Mouse (Mus musculus) intestine, postnatal 0 days (tissue): Measurements from ENCODE around the gene Creb3l2. TPM values are rescaled to one million over a fixed set of nuclear protein-coding genes. Genes with fewer than 3 reads are reported as not detected.
A peak's percentile ranks its signal among the peaks of the same experiment; 100 is the strongest.

ENCODE experiments used
- ATAC-seq: fragments of 200-750 bp; cut with Nextera tagmentation; 2 replicates; pipeline ENCODE4 v1.8.0; 2017; ENCODE audit warnings: mild to moderate bottlenecking, moderate TSS enrichment, moderate library complexity
- H3K27ac ChIP-seq: fragments of 300-500 bp; sonication (generic); 2 replicates; pipeline ENCODE4 v1.5.1; 2014; ENCODE audit warnings: mild to moderate bottlenecking, low read depth, low read length, moderate library complexity
- H3K27me3 ChIP-seq: fragments of 300-500 bp; sonication (generic); replicated peaks from 2 replicates; pipeline ENCODE4 v1.6.1; 2014; ENCODE audit warnings: low read length, mixed read lengths; ENCODE audit not compliant: control insufficient read depth, insufficient read depth
- H3K36me3 ChIP-seq: fragments of 300-500 bp; sonication (generic); 2 replicates; pipeline ENCODE4 v1.6.1; 2014; ENCODE audit warnings: mild to moderate bottlenecking, moderate library complexity; ENCODE audit not compliant: control insufficient read depth, insufficient read depth
- H3K4me1 ChIP-seq: fragments of 300-500 bp; sonication (generic); replicated peaks from 2 replicates; pipeline ENCODE4 v1.6.1; 2014; ENCODE audit warnings: antibody characterized with exemption, low read length, mixed read lengths; ENCODE audit not compliant: control insufficient read depth, insufficient read depth
- H3K4me2 ChIP-seq: fragments of 300-500 bp; sonication (generic); replicated peaks from 2 replicates; pipeline ENCODE4 v1.6.1; 2014; ENCODE audit warnings: low read depth, mild to moderate bottlenecking, moderate library complexity
- H3K4me3 ChIP-seq: fragments of 300-500 bp; sonication (generic); 2 replicates; pipeline ENCODE4 v1.5.1; 2014; ENCODE audit warnings: low read depth, low read length
- H3K9ac ChIP-seq: fragments of 300-500 bp; sonication (generic); 2 replicates; pipeline ENCODE4 v1.6.1; 2014; ENCODE audit warnings: mild to moderate bottlenecking, low read depth, low read length
- H3K9me3 ChIP-seq: fragments of 300-500 bp; sonication (generic); 2 replicates; pipeline ENCODE4 v1.6.1; 2016; ENCODE audit warnings: mixed run types; ENCODE audit not compliant: control insufficient read depth
- CTCF ChIP-seq: sonication (generic); IDR thresholded peaks from 2 replicates; pipeline ENCODE4 v1.5.1; 2016; ENCODE audit warnings: low read depth, mild to moderate bottlenecking, control low read depth, antibody characterized with exemption, moderate library complexity
- WGBS: fragments of 180-500 bp; shearing (Covaris S2); extraction: QIAGEN DNeasy Blood & Tissue Kit; methylation state at CpG from one replicate; pipeline ENCODE4 v1.1.7; 2014; 5-methylcytosine and 5-hydroxymethylcytosine counted together
- polyA plus RNA-seq: library from polyadenylated mRNA; unstranded; fragments of >200 nt; fragmentation: Nextera tagmentation; extraction: Ambion mirVana; gene quantifications from 2 replicates; pipeline ENCODE4 v1.2.1, GENCODE M21; 2015

Creb3l2 gene
- polyA plus RNA-seq, 1 experiment from 2014 or later = 10.0 TPM

GRCm38 (mm10) chr6:37414576-37414975, 27.4 kb downstream of the Creb3l2 start:
- Histone ChIP-seq H3K9me3 (no peaks in the 10 kb centered on the region), H3K4me3 (no peak overlapping the region), H3K36me3 (0 out of 2 replicates have a peak, but pooled peaks cover 3% of the 10 kb centered on the region), H3K9ac (no peak overlapping the region), H3K27ac (no peak overlapping the region), H3K4me1 (peaks cover 7% of the 10 kb centered on the region), H3K27me3 (no peaks in the 10 kb centered on the region), H3K4me2 (no peak overlapping the region)
- no peak for ATAC-seq
- TF ChIP-seq CTCF = no peak
- WGBS = 90% methylated on average over 10 of the region's 10 CpGs

GRCm38 (mm10) chr6:37411696-37412095, 30.2 kb downstream of the Creb3l2 start:
- H3K27me3 ChIP-seq = no peaks in the 10 kb centered on the region
- no peaks in the 10 kb centered on the region for H3K9me3 ChIP-seq
- H3K4me1 ChIP-seq = peaks cover 7% of the 10 kb centered on the region; the same call in 1 of the 2 replicates
- WGBS = 38% methylated on average over 3 of the region's 3 CpGs
- TF ChIP-seq CTCF = no peak
- H3K9ac ChIP-seq = no peak overlapping the region
- peak overlapping the region; percentile 46; the same call in 1 of the 2 replicates for H3K27ac ChIP-seq
- H3K4me2 ChIP-seq = no peak overlapping the region
- H3K4me3 ChIP-seq = no peak overlapping the region
- no peaks in the 10 kb centered on the region for H3K36me3 ChIP-seq
- peak; percentile 73 for ATAC-seq

- no peaks in the 10 kb centered on the region for H3K36me3 ChIP-seq
- no peak overlapping the region for H3K27ac ChIP-seq
- no peak for TF ChIP-seq CTCF
- 72% methylated on average over 2 of the region's 2 CpGs for WGBS
- peaks cover 7% of the 10 kb centered on the region; the same call in 1 of the 2 replicates for H3K4me1 ChIP-seq
- H3K9me3 ChIP-seq = no peaks in the 10 kb centered on the region
- H3K9ac ChIP-seq = no peak overlapping the region
- H3K27me3 ChIP-seq = no peaks in the 10 kb centered on the region
- ATAC-seq = no peak
- no peak overlapping the region for H3K4me3 ChIP-seq
- H3K4me2 ChIP-seq = no peak overlapping the region
Measured at GRCm38 (mm10) chr6:37409829-37410228, 32.1 kb downstream of the Creb3l2 start.

GRCm38 (mm10) chr6:37407876-37408275, 34.1 kb downstream of the Creb3l2 start:
- H3K27ac ChIP-seq = no peak overlapping the region
- H3K4me1 ChIP-seq = peaks cover 7% of the 10 kb centered on the region; the same call in 1 of the 2 replicates
- ATAC-seq = no peak
- TF ChIP-seq CTCF = no peak
- H3K4me2 ChIP-seq = no peak overlapping the region
- H3K27me3 ChIP-seq = no peaks in the 10 kb centered on the region
- H3K9me3 ChIP-seq = no peaks in the 10 kb centered on the region
- no peak overlapping the region for H3K4me3 ChIP-seq
- H3K36me3 ChIP-seq = no peaks in the 10 kb centered on the region
- WGBS = 96% methylated on average over 3 of the region's 3 CpGs
- no peak overlapping the region for H3K9ac ChIP-seq

- TF ChIP-seq CTCF = no peak
- no peak overlapping the region for H3K9ac ChIP-seq
- no peak overlapping the region for H3K4me3 ChIP-seq
- no peaks in the 10 kb centered on the region for H3K27me3 ChIP-seq
- peaks cover under 1% of the 10 kb centered on the region; the same call in 1 of the 2 replicates for H3K4me1 ChIP-seq
- 47% methylated on average over 6 of the region's 6 CpGs for WGBS
- H3K9me3 ChIP-seq = no peaks in the 10 kb centered on the region
- ATAC-seq = no peak
- no peak overlapping the region for H3K27ac ChIP-seq
- no peak overlapping the region for H3K4me2 ChIP-seq
- no peaks in the 10 kb centered on the region for H3K36me3 ChIP-seq
Measured at GRCm38 (mm10) chr6:37406903-37407302, 35.0 kb downstream of the Creb3l2 start.

GRCm38 (mm10) chr6:37406018-37406417, 35.9 kb downstream of the Creb3l2 start:
- H3K9me3 ChIP-seq = no peaks in the 10 kb centered on the region
- no peaks in the 10 kb centered on the region for H3K36me3 ChIP-seq
- H3K4me3 ChIP-seq = no peak overlapping the region
- no peak for TF ChIP-seq CTCF
- no peak overlapping the region for H3K9ac ChIP-seq
- peaks cover 8% of the 10 kb centered on the region; the same call in 1 of the 2 replicates for H3K4me1 ChIP-seq
- 80% methylated on average over 10 of the region's 10 CpGs for WGBS
- H3K27ac ChIP-seq = no peak overlapping the region
- ATAC-seq = no peak
- H3K27me3 ChIP-seq = no peaks in the 10 kb centered on the region
- H3K4me2 ChIP-seq = no peak overlapping the region

- H3K9ac ChIP-seq = no peak overlapping the region
- no peak for ATAC-seq
- no peak for TF ChIP-seq CTCF
- H3K36me3 ChIP-seq = no peaks in the 10 kb centered on the region
- H3K27me3 ChIP-seq = no peaks in the 10 kb centered on the region
- H3K27ac ChIP-seq = no peak overlapping the region
- 49% methylated on average over 3 of the region's 3 CpGs for WGBS
- no peaks in the 10 kb centered on the region for H3K9me3 ChIP-seq
- H3K4me2 ChIP-seq = no peak overlapping the region
- H3K4me3 ChIP-seq = no peak overlapping the region
- peaks cover 8% of the 10 kb centered on the region; the same call in 1 of the 2 replicates for H3K4me1 ChIP-seq
Measured at GRCm38 (mm10) chr6:37404325-37404724, 37.6 kb downstream of the Creb3l2 start.
